Mouse (Mus musculus) embryonic facial prominence, embryonic 11.5 days (tissue): Measurements from ENCODE around the gene Foxs1. TPM values are rescaled to one million over a fixed set of nuclear protein-coding genes. Genes with fewer than 3 reads are reported as not detected.

ENCODE experiments used
- ATAC-seq: fragments of 200-750 bp; cut with Nextera tagmentation; replicated peaks from 2 replicates; pipeline ENCODE4 v1.8.0; 2017; ENCODE audit warnings: low read depth; ENCODE audit not compliant: insufficient number of reproducible peaks, low FRiP score, low TSS enrichment
- DNase-seq: peaks from one replicate; pipeline ENCODE4 v3.0.0-alpha.2; 2015; ENCODE audit warnings: low spot score
- H3K27ac ChIP-seq: fragments of 300-500 bp; sonication (generic); replicated peaks from 2 replicates; pipeline ENCODE4 v1.5.1; 2014; ENCODE audit warnings: mild to moderate bottlenecking, low read depth, low read length, control low read depth
- H3K27me3 ChIP-seq: fragments of 300-500 bp; sonication (generic); 2 replicates; pipeline ENCODE4 v1.6.1; 2014; ENCODE audit warnings: mild to moderate bottlenecking, low read length, moderate library complexity, mixed read lengths; ENCODE audit not compliant: control insufficient read depth, insufficient read depth
- H3K36me3 ChIP-seq: fragments of 300-500 bp; sonication (generic); replicated peaks from 2 replicates; pipeline ENCODE4 v1.6.1; 2014; ENCODE audit warnings: low read depth, mild to moderate bottlenecking, low read length, moderate library complexity, mixed read lengths; ENCODE audit not compliant: control insufficient read depth, insufficient read depth
- H3K4me1 ChIP-seq: fragments of 300-500 bp; sonication (generic); 2 replicates; pipeline ENCODE4 v1.6.1; 2014; ENCODE audit warnings: low read length, mixed read lengths; ENCODE audit not compliant: control insufficient read depth, insufficient read depth
- H3K4me2 ChIP-seq: fragments of 300-500 bp; sonication (generic); 2 replicates; pipeline ENCODE4 v1.6.1; 2014; ENCODE audit warnings: low read depth, mild to moderate bottlenecking, control low read depth, low read length, moderate library complexity
- H3K4me3 ChIP-seq: fragments of 300-500 bp; sonication (generic); 2 replicates; pipeline ENCODE4 v1.5.1; 2014; ENCODE audit warnings: low read depth, low read length, control low read depth
- H3K9ac ChIP-seq: fragments of 300-500 bp; sonication (generic); replicated peaks from 2 replicates; pipeline ENCODE4 v1.6.1; 2014; ENCODE audit warnings: mild to moderate bottlenecking, control low read depth, low read length
- H3K9me3 ChIP-seq: fragments of 300-500 bp; sonication (generic); replicated peaks from 2 replicates; pipeline ENCODE4 v1.6.1; 2016; ENCODE audit warnings: mild to moderate bottlenecking, low read length, inconsistent platforms, mixed read lengths; ENCODE audit not compliant: control insufficient read depth
- WGBS: fragments of 180-500 bp; shearing (Covaris S2); extraction: QIAGEN DNeasy Blood & Tissue Kit; methylation state at CpG from one replicate; pipeline ENCODE4 v1.1.7; 2014; 5-methylcytosine and 5-hydroxymethylcytosine counted together
- polyA plus RNA-seq: library from polyadenylated mRNA; unstranded; fragments of >200 nt; fragmentation: Nextera tagmentation; extraction: Ambion mirVana; gene quantifications from 2 replicates; pipeline ENCODE4 v1.2.1, GENCODE M21; 2014

Foxs1 gene
- polyA plus RNA-seq, 1 experiment from 2014 or later: 0.79 TPM

- ATAC-seq (no peak), DNase-seq (no peak)
- Histone ChIP-seq H3K4me1 (no peaks in the 10 kb centered on the region), H3K4me2 (no peak overlapping the region), H3K27me3 (no peaks in the 10 kb centered on the region), H3K9me3 (no peaks in the 10 kb centered on the region), H3K36me3 (peaks cover 25% of the 10 kb centered on the region), H3K4me3 (no peak overlapping the region), H3K9ac (no peak overlapping the region), H3K27ac (no peak overlapping the region)
- WGBS: 94% methylated on average over 5 of the region's 5 CpGs
Observed at GRCm38 (mm10) chr2:152888774-152889173, 44.2 kb downstream of the Foxs1 start.

- Histone ChIP-seq H3K9ac (no peak overlapping the region), H3K4me3 (no peak overlapping the region), H3K27me3 (no peaks in the 10 kb centered on the region), H3K36me3 (peaks cover 21% of the 10 kb centered on the region), H3K4me2 (no peak overlapping the region), H3K9me3 (no peaks in the 10 kb centered on the region), H3K4me1 (no peaks in the 10 kb centered on the region), H3K27ac (no peak overlapping the region)
- ATAC-seq (no peak), DNase-seq (no peak)
- 95% methylated on average over 3 of the region's 3 CpGs for WGBS
Observed at GRCm38 (mm10) chr2:152887230-152887629, 45.8 kb downstream of the Foxs1 start.

- WGBS: 93% methylated on average over 6 of the region's 6 CpGs
Observed at GRCm38 (mm10) chr2:152884101-152884645, 48.8 kb downstream of the Foxs1 start.

More at GRCm38 (mm10) chr2:152884101-152884645, 48.8 kb downstream of the Foxs1 start:
- no peaks in the 10 kb centered on the region for H3K9me3 ChIP-seq
- no peaks in the 10 kb centered on the region for H3K27me3 ChIP-seq
- H3K4me3 ChIP-seq: no peak overlapping the region
- peaks cover 11% of the 10 kb centered on the region for H3K36me3 ChIP-seq
- H3K4me2 ChIP-seq: no peak overlapping the region
- no peak overlapping the region for H3K9ac ChIP-seq
- no peak for ATAC-seq
- no peak for DNase-seq
- H3K27ac ChIP-seq: no peak overlapping the region
- no peaks in the 10 kb centered on the region for H3K4me1 ChIP-seq

Other genes with a start within 250 kb of the Foxs1 start
- 40.6 and 45.1 TPM in 2 replicates for gene Mcts2, start 246.2 kb downstream of the Foxs1 start, polyA plus RNA-seq
- gene Id1, start 197.0 kb downstream of the Foxs1 start, polyA plus RNA-seq: 166 and 179 TPM in 2 replicates
- 9.8 and 11.1 TPM in 2 replicates for gene Cox4i2, start 179.0 kb downstream of the Foxs1 start, polyA plus RNA-seq
- 100 and 107 TPM in 2 replicates for gene Bcl2l1, start 101.5 kb downstream of the Foxs1 start, polyA plus RNA-seq
- gene Tpx2, start 85.2 kb downstream of the Foxs1 start, polyA plus RNA-seq: 170 and 190 TPM in 2 replicates
- 0.08 TPM in 1 of 2 replicates, not detected in the other for gene Mylk2, start 21.9 kb downstream of the Foxs1 start, polyA plus RNA-seq
- 0.45 and 1.00 TPM in 2 replicates for gene Dusp15, start 18.5 kb upstream of the Foxs1 start, polyA plus RNA-seq
- gene Ttll9, start 29.3 kb upstream of the Foxs1 start, polyA plus RNA-seq: 0.89 and 1.6 TPM in 2 replicates
- 71.4 and 75.6 TPM in 2 replicates for gene Pdrg1, start 82.2 kb upstream of the Foxs1 start, polyA plus RNA-seq
- gene Xkr7, start 98.6 kb upstream of the Foxs1 start, polyA plus RNA-seq: 0.07 and 0.36 TPM in 2 replicates
- 1.3 and 1.7 TPM in 2 replicates for gene Ccm2l, start 132.7 kb upstream of the Foxs1 start, polyA plus RNA-seq
- 1.8 TPM in 2 replicates for gene Hck, start 175.3 kb upstream of the Foxs1 start, polyA plus RNA-seq
- 82.2 and 84.0 TPM in 2 replicates for gene Tm9sf4, start 228.1 kb upstream of the Foxs1 start, polyA plus RNA-seq